Mouse (Mus musculus): ENCODE results near the gene Vac14. TPM values are rescaled to one million over a fixed set of nuclear protein-coding genes. Genes with fewer than 3 reads are reported as not detected.
"Not testable (repeated sequence)": the region's sequence is repeated elsewhere in the genome, so short reads cannot be mapped to it uniquely, and the experiment has no call there.

Gene Vac14
- polyA plus RNA-seq, 1 experiment from 2014 or later = 27.9 TPM

DNA sequence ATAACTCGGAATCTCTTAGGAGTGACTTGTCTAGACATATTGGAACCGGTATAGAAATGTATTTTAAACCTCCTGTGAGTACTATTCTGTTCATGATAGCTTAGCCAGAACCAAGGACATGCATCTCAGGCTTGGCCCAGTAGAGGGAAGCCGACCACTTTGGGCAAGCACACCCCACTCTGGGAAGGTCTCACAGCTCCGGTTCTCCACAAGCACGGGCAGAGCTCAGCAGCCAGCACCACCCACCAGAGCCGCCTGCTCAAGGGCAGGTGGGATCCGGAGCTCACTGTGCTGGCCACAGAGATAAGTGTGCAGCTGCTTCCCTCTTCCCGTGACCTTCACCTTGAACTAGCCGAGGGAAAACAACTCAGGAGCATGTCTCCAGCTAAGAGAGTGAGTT, 32.5 kb downstream of the Vac14 start:
- Histone ChIP-seq H3K9ac (replicated peaks) (no peak overlapping the region), H3K4me1 (peaks cover 7% of the 10 kb centered on the region; the same call in 1 of the 2 replicates), H3K36me3 (peaks cover 17% of the 10 kb centered on the region; the same call in 1 of the 2 replicates), H3K9me3 (no peaks in the 10 kb centered on the region), H3K4me2 (replicated peaks) (no peak overlapping the region), H3K27me3 (no peaks in the 10 kb centered on the region), H3K27ac (replicated peaks) (no peak overlapping the region), H3K4me3 (no peak overlapping the region)
- no peak for ATAC-seq (replicated peaks)
- WGBS = 94% methylated on average over 9 of the region's 9 CpGs

- H3K27me3 ChIP-seq = no peaks in the 10 kb centered on the region
- H3K9ac ChIP-seq (replicated peaks) = no peak overlapping the region
- no peaks in the 10 kb centered on the region for H3K9me3 ChIP-seq
- H3K27ac ChIP-seq (replicated peaks) = no peak overlapping the region
- H3K4me2 ChIP-seq (replicated peaks) = no peak overlapping the region
- no peak for ATAC-seq (replicated peaks)
- WGBS = 93% methylated on average over 4 of the region's 4 CpGs
- no peak overlapping the region for H3K4me3 ChIP-seq
- peaks cover 7% of the 10 kb centered on the region; the same call in 1 of the 2 replicates for H3K4me1 ChIP-seq
- peaks cover 17% of the 10 kb centered on the region; the same call in 1 of the 2 replicates for H3K36me3 ChIP-seq
Observed at GRCm38 (mm10) chr8:110651847-110652246, 33.5 kb downstream of the Vac14 start.

DNA sequence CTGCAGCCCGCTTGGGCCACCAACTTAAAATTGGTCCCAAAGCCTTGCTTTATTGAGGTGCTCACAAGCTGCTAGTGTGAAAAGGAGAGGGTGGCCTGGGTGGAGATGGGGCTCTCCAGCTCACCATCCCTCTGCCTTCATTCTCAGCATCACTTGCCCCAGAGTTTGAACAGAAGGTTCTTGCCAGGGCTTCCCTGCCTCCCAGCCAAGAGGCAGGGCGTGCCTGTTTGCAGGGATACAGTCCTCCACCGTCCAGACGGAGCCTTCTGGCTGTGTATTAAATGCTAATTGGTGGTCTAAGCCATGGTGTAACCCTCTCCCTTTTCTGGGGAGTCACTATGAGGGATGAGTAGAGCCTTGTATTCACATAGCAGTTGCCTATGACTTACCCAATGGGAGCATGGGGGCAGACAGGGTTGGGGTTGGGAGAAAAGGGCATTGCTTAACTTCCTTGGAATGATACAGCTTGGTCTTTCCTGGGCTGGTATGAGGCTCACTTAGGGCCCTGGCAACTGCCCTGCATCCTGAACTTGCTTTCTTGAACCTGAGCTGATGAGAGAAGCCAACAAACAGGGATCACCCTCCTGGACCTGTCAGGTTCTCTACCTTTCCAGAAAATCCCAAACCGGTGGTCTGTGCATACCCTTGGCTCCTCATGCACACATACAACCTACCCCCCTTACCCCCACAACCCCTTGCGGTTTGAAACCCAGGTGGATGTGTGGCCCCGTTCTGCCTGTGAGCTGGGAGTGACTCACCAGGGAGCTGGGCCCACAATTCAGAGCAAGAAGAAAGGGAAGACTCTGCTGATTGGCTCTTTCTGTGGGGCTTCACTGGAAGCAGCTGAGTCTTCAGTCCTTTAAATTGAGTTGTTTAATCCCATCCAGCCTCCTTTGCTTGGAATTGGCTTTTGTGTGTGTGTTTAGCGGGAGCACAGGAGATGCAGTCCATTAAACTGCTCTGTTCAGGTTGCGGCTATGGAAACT, 36.0 kb downstream of the Vac14 start:
- WGBS = 49% methylated on average over 9 of the region's 9 CpGs
- no peaks in the 10 kb centered on the region for H3K27me3 ChIP-seq
- no peak overlapping the region for H3K4me3 ChIP-seq
- no peak for ATAC-seq (replicated peaks)
- H3K9me3 ChIP-seq = no peaks in the 10 kb centered on the region
- H3K27ac ChIP-seq (replicated peaks) = peak overlapping the region; percentile 52
- H3K4me2 ChIP-seq (replicated peaks) = no peak overlapping the region
- H3K9ac ChIP-seq (replicated peaks) = no peak overlapping the region
- peaks cover 7% of the 10 kb centered on the region; the same call in 1 of the 2 replicates for H3K4me1 ChIP-seq
- H3K36me3 ChIP-seq = peaks cover 19% of the 10 kb centered on the region

DNA sequence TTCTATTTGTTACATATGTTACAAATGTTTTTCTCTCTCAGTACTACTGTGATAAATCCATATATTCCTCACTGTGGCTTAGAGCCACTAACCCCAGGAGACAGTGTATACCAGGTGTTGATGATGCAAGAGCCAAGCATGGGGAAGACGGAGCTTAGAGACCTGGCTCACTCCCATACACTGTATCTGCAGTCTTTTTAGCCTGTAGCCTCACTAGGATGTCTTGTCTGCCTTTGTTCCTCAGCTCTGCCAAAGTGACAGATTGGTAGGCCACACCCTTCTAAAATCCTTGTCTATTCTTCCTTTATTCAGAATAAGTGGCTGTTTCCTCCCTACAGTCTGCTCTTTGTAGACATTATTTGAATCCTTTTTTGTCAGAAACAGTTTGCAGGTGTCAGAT, 37.4 kb downstream of the Vac14 start:
- Histone ChIP-seq H3K9ac (replicated peaks) (no peak overlapping the region), H3K9me3 (no peaks in the 10 kb centered on the region), H3K27me3 (no peaks in the 10 kb centered on the region), H3K4me1 (peaks cover 7% of the 10 kb centered on the region; the same call in 1 of the 2 replicates), H3K4me2 (replicated peaks) (no peak overlapping the region), H3K4me3 (no peak overlapping the region), H3K27ac (replicated peaks) (peak overlapping the region; percentile 52), H3K36me3 (peaks cover 11% of the 10 kb centered on the region)
- WGBS = 69% methylated on average over 1 of the region's 1 CpGs
- no peak for ATAC-seq (replicated peaks)

DNA sequence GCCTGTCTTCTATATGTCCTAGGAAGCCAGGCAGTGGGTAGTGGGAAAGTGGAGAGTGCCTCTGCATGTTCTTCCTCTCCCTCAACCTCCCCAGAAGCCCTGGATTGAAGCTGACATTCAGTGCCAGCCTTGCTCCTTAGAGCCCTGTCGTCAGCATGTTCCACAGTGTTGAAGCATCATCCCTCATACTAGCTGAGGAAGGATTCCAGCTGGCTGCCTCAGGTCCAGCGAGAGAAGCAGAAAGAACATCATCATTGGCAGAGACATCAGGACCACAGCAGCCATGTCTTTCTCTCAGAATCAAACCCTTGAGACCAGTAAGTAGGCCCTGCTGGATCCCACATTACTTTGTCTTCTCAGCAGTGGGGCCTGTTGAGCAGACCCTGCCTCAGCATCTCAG, 39.3 kb downstream of the Vac14 start:
- no peak overlapping the region for H3K27ac ChIP-seq (replicated peaks)
- peaks cover 13% of the 10 kb centered on the region for H3K36me3 ChIP-seq
- H3K4me3 ChIP-seq = no peak overlapping the region
- 96% methylated on average over 2 of the region's 2 CpGs for WGBS
- no peaks in the 10 kb centered on the region for H3K27me3 ChIP-seq
- no peak overlapping the region for H3K4me2 ChIP-seq (replicated peaks)
- no peak overlapping the region for H3K9ac ChIP-seq (replicated peaks)
- no peak for ATAC-seq (replicated peaks)
- H3K4me1 ChIP-seq = peaks cover 7% of the 10 kb centered on the region; the same call in 1 of the 2 replicates
- H3K9me3 ChIP-seq = no peaks in the 10 kb centered on the region

DNA sequence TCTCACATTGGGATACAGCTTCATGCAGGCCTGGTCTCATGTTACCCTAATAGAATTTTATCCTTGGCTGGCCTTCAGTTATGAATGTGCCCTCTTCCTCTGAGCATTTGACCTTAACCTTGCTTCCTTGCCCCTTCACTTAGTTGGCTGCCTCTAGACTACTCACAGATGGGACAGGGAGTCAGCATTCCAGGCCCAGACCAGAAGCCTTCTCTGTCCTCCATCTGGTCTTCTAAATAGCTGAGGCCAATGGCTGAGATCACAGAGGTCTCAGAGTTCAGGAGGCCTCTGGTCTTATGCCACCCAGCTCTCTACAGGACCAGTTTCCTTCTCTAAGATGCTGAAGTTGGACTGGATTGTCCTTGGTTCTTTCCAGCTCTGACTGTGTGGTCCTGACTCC, 41.7 kb downstream of the Vac14 start:
- Histone ChIP-seq H3K9ac (replicated peaks) (no peak overlapping the region), H3K27ac (replicated peaks) (no peak overlapping the region), H3K36me3 (peaks cover 13% of the 10 kb centered on the region), H3K4me1 (peaks cover 25% of the 10 kb centered on the region), H3K9me3 (no peaks in the 10 kb centered on the region), H3K27me3 (no peaks in the 10 kb centered on the region), H3K4me2 (replicated peaks) (no peak overlapping the region), H3K4me3 (no peak overlapping the region)
- ATAC-seq (replicated peaks) = no peak

DNA sequence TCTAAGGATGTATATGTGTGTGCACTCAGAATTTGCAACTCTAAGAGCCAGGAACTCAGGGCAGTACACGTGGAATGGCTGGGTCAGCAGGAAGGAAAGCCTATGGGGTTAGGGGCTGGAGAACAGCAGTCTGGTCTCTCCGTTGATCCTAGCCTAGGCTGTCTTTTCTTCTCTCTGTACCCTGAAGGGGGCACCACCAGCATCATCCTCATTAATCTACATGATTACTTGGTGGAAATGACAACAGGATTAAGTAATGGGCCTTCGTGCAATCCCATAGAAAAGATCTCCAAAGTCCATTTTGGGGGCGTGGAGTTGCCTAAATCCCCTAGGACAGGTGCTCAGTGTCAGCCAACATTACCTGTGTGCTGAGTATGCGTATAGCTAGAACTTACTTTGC, 44.2 kb downstream of the Vac14 start:
- Histone ChIP-seq H3K36me3 (peaks cover 12% of the 10 kb centered on the region), H3K4me1 (peaks cover 27% of the 10 kb centered on the region), H3K27me3 (no peaks in the 10 kb centered on the region), H3K9ac (replicated peaks) (no peak overlapping the region), H3K4me2 (replicated peaks) (no peak overlapping the region), H3K27ac (replicated peaks) (peak overlapping the region; percentile 92), H3K9me3 (no peaks in the 10 kb centered on the region), H3K4me3 (no peak overlapping the region)
- WGBS = 77% methylated on average over 5 of the region's 5 CpGs
- ATAC-seq (replicated peaks) = no peak

DNA sequence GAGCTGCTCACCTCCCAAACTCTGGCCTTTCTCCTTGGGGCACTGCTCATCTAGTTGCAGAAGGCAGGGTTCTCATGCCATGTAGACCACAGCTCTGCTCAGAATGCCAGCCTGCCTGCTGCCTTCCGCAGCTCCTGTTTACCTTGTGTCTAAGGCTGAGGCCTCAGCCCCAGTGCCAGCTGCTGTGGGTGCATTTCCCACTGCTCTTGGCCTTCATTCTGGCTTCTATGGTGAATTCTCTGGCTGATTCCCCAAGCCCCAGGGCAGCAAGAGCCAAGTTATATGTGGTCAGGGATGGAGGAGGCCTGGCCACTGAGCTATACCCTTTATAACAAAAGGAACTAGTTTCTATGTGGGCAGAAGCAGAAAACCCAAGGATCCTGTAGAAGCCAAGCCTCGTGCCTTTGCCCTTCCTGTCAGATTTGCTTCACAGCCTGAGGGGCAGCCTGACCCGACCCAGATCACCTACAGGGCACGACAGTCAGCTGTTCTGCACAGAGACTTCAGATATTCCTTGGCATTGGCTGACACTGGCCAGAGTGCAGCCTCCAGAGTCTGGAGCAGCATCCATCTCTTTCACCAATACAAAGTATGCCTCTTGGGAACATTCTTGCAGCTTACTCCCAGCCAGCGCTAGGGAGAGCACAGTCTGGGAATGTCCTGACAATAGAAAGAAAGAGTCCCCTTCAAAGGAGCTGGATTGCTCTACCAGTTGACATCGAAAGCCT, 44.8 kb downstream of the Vac14 start:
- peaks cover 8% of the 10 kb centered on the region; the same call in 1 of the 2 replicates for H3K36me3 ChIP-seq
- no peak overlapping the region for H3K4me2 ChIP-seq (replicated peaks)
- H3K9ac ChIP-seq (replicated peaks) = no peak overlapping the region
- ATAC-seq (replicated peaks) = no peak
- no peak overlapping the region for H3K4me3 ChIP-seq
- peak overlapping the region; percentile 92 for H3K27ac ChIP-seq (replicated peaks)
- WGBS = 63% methylated on average over 6 of the region's 6 CpGs
- H3K9me3 ChIP-seq = no peaks in the 10 kb centered on the region
- peaks cover 27% of the 10 kb centered on the region for H3K4me1 ChIP-seq
- H3K27me3 ChIP-seq = no peaks in the 10 kb centered on the region

- 39% methylated on average over 7 of the region's 7 CpGs for whole genome bisulfite sequencing
- no peak overlapping the region for H3K9ac ChIP-seq (replicated peaks)
- H3K36me3 ChIP-seq = peaks cover 8% of the 10 kb centered on the region; the same call in 1 of the 2 replicates
- H3K4me2 ChIP-seq (replicated peaks) = no peak overlapping the region
- peak; percentile 89 for ATAC-seq (replicated peaks)
- H3K27me3 ChIP-seq = no peaks in the 10 kb centered on the region
- H3K9me3 ChIP-seq = no peaks in the 10 kb centered on the region
- no peak overlapping the region for H3K4me3 ChIP-seq
- peaks cover 27% of the 10 kb centered on the region for H3K4me1 ChIP-seq
- H3K27ac ChIP-seq (replicated peaks) = peak overlapping the region; percentile 92
Observed at GRCm38 (mm10) chr8:110664202-110664896, 46.0 kb downstream of the Vac14 start.

GRCm38 (mm10) chr8:110665000-110665399, 46.6 kb downstream of the Vac14 start:
- Histone ChIP-seq H3K27me3 (no peaks in the 10 kb centered on the region), H3K9ac (replicated peaks) (no peak overlapping the region), H3K27ac (replicated peaks) (peak overlapping the region; percentile 92), H3K4me1 (peaks cover 27% of the 10 kb centered on the region), H3K9me3 (no peaks in the 10 kb centered on the region), H3K4me3 (no peak overlapping the region), H3K4me2 (replicated peaks) (no peak overlapping the region), H3K36me3 (peaks cover 8% of the 10 kb centered on the region; the same call in 1 of the 2 replicates)
- 0 out of 2 replicates have a peak, but pooled peaks have one; percentile 31 for ATAC-seq (replicated peaks)
- WGBS = 48% methylated on average over 3 of the region's 3 CpGs

DNA sequence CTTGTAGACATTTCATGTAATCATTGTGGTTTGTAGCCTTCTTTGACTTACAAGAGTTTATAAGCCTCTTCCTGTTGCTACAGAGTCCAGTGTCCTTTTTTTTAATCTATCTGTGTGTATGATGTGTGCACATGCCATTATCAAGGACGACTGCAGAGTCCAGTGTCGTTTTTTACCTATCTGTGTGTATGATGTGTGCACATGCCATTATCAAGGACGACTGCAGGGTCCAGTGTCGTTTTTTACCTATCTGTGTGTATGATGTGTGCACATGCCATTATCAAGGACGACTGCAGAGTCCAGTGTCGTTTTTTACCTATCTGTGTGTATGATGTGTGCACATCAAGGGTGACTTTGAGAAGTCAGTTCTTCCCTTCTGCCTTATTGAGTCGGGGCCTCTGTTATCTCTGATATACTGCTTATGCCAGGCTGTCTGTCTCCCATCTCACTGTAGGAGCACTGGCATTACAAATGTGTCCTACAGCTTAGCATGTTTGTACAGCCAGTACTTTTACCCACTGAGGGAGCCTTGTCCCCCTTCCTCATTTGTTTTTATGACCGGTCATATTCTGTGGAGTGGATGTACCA, 49.3 kb downstream of the Vac14 start:
- not testable (repeated sequence) for H3K4me2 ChIP-seq (replicated peaks); H3K9ac ChIP-seq (replicated peaks); H3K27me3 ChIP-seq; ATAC-seq (replicated peaks); H3K36me3 ChIP-seq; H3K27ac ChIP-seq (replicated peaks); H3K9me3 ChIP-seq; H3K4me3 ChIP-seq
- peaks cover 31% of the 10 kb centered on the region for H3K4me1 ChIP-seq
- 89% methylated on average over 8 of the region's 8 CpGs for WGBS

All from forebrain, embryonic 15.5 days (tissue).